8 mouse cellular contexts compared by ENCODE assay signal in the genomic region with DNA sequence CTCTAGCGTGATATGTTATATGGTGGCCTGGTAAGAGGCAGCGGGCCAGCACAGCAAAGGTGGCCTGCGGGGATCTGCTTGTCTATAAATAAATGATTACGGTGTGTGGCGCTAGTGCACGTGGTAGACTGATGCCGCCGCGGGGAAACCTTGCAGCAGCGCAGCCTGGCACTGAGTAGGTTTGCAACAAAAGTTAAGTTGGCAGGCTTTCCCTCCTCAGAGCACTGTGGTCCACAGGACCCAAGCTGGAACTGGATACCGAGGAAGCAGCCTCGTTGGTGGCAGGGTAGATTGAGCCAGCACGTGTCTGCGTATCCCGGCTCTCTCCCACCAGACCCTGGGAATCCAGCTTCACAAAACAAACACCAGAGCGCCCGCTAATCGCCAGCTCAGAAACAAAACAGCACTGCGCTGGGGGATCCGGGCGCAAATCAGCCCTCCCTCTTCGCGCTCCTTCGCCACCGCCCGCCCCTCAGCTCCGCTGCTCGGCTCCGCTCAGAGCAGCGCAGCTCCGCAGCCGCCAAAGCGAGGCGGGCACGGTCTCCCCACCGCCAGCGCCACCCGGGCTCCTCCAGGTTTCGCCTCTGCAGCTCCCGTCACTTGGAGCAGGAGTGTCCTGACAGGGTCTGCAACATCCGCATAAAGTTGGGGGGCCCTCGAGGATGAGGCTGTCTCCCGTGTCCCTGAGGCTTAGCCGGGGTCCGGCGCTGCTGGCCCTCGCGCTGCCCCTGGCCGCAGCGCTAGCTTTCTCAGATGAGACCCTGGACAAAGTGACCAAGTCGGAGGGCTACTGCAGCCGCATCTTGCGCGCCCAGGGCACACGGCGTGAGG. TPM values are rescaled to one million over a fixed set of nuclear protein-coding genes. Genes with fewer than 3 reads are reported as not detected.
DNase-seq lines count a peak whose midpoint lies in the region; ATAC-seq lines count a peak whose summit lies in the region.

A gene (plus strand): TSS at position 332 of the 831 bp plus-strand sequence.

- intact Hi-C loops in left cerebral cortex, postnatal 36 days (cut with DNase I) = loop anchor here (5.0 kb wide), 1 partner anchor 159 kb away; no protein-coding TSS in a partner anchor

- WGBS in hindbrain, embryonic 14.5 days = under 1% methylated on average over 56 of the region's 56 CpGs

- peaks cover 38% of the 10 kb centered on the region for H3K27me3 ChIP-seq in hindbrain, embryonic 14.5 days (ENCODE audit: control insufficient read depth, insufficient read depth, low read length)

- peak within 1 kb of the TSS; percentile 97 for H3K4me2 ChIP-seq in hindbrain, embryonic 14.5 days (replicated peaks)

- H3K9me3 ChIP-seq in hindbrain, embryonic 14.5 days (ENCODE audit: control insufficient read depth, low read length) = peaks cover 7% of the 10 kb centered on the region; the same call in 1 of the 2 replicates

- peak within 1 kb of the TSS; percentile 53 for H3K4me3 ChIP-seq in hindbrain, embryonic 14.5 days (replicated peaks; ENCODE audit: low read length)

- peak within 1 kb of the TSS; percentile 53 for H3K27ac ChIP-seq in hindbrain, embryonic 14.5 days

- peaks cover 11% of the 10 kb centered on the region; the same call in 1 of the 2 replicates for H3K4me1 ChIP-seq in hindbrain, embryonic 14.5 days (replicated peaks; ENCODE audit: control insufficient read depth, insufficient read depth, low read length)

- peak within 1 kb of the TSS; percentile 63 for H3K9ac ChIP-seq in hindbrain, embryonic 14.5 days

- H3K36me3 ChIP-seq in hindbrain, embryonic 14.5 days (replicated peaks; ENCODE audit: control insufficient read depth, insufficient read depth) = no peaks in the 10 kb centered on the region

- ATAC-seq in common myeloid progenitor, adult 5-6 weeks (replicated peaks; ENCODE audit: low read depth, poor library complexity, severe bottlenecking) = peak; percentile 80; the same call in 1 of the 2 replicates
- peak; percentile 91 for ATAC-seq in hindbrain, embryonic 14.5 days (ENCODE audit: low FRiP score)
- peak; percentile 63 for ATAC-seq in megakaryocyte progenitor cell, adult 5-6 weeks (replicated peaks; ENCODE audit: poor library complexity)

- peak; percentile 29 for DNase-seq in adrenal gland, postnatal 10 days
- peak; percentile 24 to 42 for DNase-seq in gastrocnemius, adult 8-10 months (ENCODE audit: low spot score in 2 of 2)
- peak; percentile 78 for DNase-seq in hindbrain, embryonic 14.5 days (ENCODE audit: low spot score)
- DNase-seq in left cerebral cortex, postnatal 36 days (ENCODE audit: low spot score in 2 of 2) = peak; percentile 54 to 59
- DNase-seq in right cerebral cortex, postnatal 36 days (ENCODE audit: low spot score in 2 of 2) = peak; percentile 23 to 39
- DNase-seq in spleen, adult 18-20 months = no peak

RNA-seq across cellular contexts. Expression of the gene that starts here (rescaled TPM):
- total RNA-seq in adrenal gland, postnatal 10 days (2021) = 10 to 100 TPM; 12.9 to 14.2 TPM
- not detected in 2 replicates for total RNA-seq in common myeloid progenitor, adult 5-6 weeks (2017)
- 1 to 10 TPM; 1.0 to 4.8 (median 2.0) TPM for total RNA-seq in gastrocnemius, adult 8-10 months (2022)
- 84.4 and 90.5 TPM in 2 replicates for polyA plus RNA-seq in hindbrain, embryonic 14.5 days (2014; fragmentation: Nextera tagmentation; extraction: Ambion mirVana)
- 10 to 100 TPM; 39.0 to 39.2 TPM for total RNA-seq in left cerebral cortex, postnatal 36 days (2021)
- total RNA-seq in megakaryocyte progenitor cell, adult 5-6 weeks (2015) = not detected in 2 replicates
- not detected in 2 replicates for total RNA-seq in megakaryocyte progenitor cell, adult 5-6 weeks (2017)

Comparison
In these comparisons a context has a peak if more than half of its experiments do, and no peak if none do; other contexts are left out.
1. Peak in ATAC-seq in common myeloid progenitor, adult 5-6 weeks; RNA of the gene not detected or under 1 TPM.
2. Peak in ATAC-seq in megakaryocyte progenitor cell, adult 5-6 weeks; RNA of the gene not detected or under 1 TPM.
3. DNase-seq: peak in adrenal gland, postnatal 10 days (single experiment), gastrocnemius, adult 8-10 months (2 of 2), hindbrain, embryonic 14.5 days (single experiment), left cerebral cortex, postnatal 36 days (2 of 2) and right cerebral cortex, postnatal 36 days (2 of 2); none in spleen, adult 18-20 months (0 of 2).
4. Peak in every context shown above with its lines, with median percentiles within 50 percentile points of each other: ATAC-seq.